ENCODE assay signal across 8 mouse cellular contexts in the genomic region with DNA sequence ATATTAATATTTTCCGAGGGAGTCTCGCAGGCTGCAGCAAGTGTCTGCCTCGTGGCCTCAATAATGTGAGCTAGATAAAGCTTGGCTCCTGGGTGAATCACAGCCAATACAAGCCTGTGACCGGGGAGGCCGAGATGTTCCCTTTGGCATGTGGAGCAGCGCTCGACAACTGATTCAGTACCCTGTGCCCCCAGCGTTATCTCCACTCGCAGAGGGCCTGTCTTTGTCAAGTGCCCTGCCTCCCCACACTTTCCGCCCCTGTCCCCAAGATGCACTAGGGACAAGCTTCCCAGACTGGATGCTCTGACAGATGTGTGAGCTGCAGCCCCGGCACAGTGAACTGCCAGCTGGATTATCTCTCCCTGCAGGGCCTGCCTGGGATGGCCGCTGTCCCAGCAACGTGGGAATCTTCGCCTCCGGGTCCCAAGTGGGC.
A peak's percentile ranks its signal among the peaks of the same experiment; 100 is the strongest.
DNase-seq lines count a peak whose midpoint lies in the region; ATAC-seq and TF ChIP-seq lines count a peak whose summit lies in the region.

No protein-coding gene starts in this region.

- 0 out of 2 replicates have a peak overlapping the region, but pooled peaks have one; percentile 34 for H3K9ac ChIP-seq in heart, embryonic 11.5 days (ENCODE audit: low read depth, low read length)
- H3K9ac ChIP-seq in liver, embryonic 13.5 days: peak overlapping the region; percentile 37; the same call in 1 of the 2 replicates
- peak overlapping the region; percentile 12; the same call in 1 of the 2 replicates for H3K9ac ChIP-seq in neural tube, embryonic 14.5 days (replicated peaks; ENCODE audit: low read depth, low read length)

- peaks cover 47% of the 10 kb centered on the region for H3K4me1 ChIP-seq in heart, embryonic 11.5 days (ENCODE audit: control insufficient read depth, insufficient read depth, low read length)
- H3K4me1 ChIP-seq in liver, embryonic 13.5 days (replicated peaks): peaks cover 69% of the 10 kb centered on the region
- peaks cover 43% of the 10 kb centered on the region for H3K4me1 ChIP-seq in neural tube, embryonic 14.5 days (ENCODE audit: control insufficient read depth, insufficient read depth, low read length)
- peaks cover 20% of the 10 kb centered on the region for H3K4me1 ChIP-seq in thymus, adult 2 months (replicated peaks; ENCODE audit: control insufficient read depth, insufficient read depth, low read length)

- TF ChIP-seq POLR2A in thymus, adult 2 months (IDR thresholded peaks at IDR 0.05; ENCODE audit: control insufficient read depth, extremely low read depth, insufficient read depth, low read length, poor library complexity): no peak

- no peaks in the 10 kb centered on the region for H3K9me3 ChIP-seq in heart, embryonic 11.5 days (replicated peaks; ENCODE audit: control insufficient read depth, low read length)
- no peaks in the 10 kb centered on the region for H3K9me3 ChIP-seq in liver, embryonic 13.5 days (replicated peaks)
- no peaks in the 10 kb centered on the region for H3K9me3 ChIP-seq in neural tube, embryonic 14.5 days (ENCODE audit: control insufficient read depth, low read length)

- peak overlapping the region; percentile 67 for H3K27ac ChIP-seq in heart, embryonic 11.5 days (ENCODE audit: low read depth, low read length)
- 0 out of 2 replicates have a peak overlapping the region, but pooled peaks have one; percentile 3 for H3K27ac ChIP-seq in liver, embryonic 13.5 days
- H3K27ac ChIP-seq in neural tube, embryonic 14.5 days (ENCODE audit: low read depth, low read length): 0 out of 2 replicates have a peak overlapping the region, but pooled peaks have one; percentile 39
- no peak overlapping the region for H3K27ac ChIP-seq in thymus, adult 2 months (ENCODE audit: control insufficient read depth, insufficient read depth, low read length)

- peak; percentile 80 for DNase-seq in kidney, postnatal 10 days
- DNase-seq in kidney, adult 9 months: no peak
- peak; percentile 57 for DNase-seq in liver, embryonic 13.5 days
- no peak for DNase-seq in spleen, adult 12 weeks (ENCODE audit: low spot score)
- DNase-seq in thymus, adult 2 months: no peak
- DNase-seq in cerebellum, adult 11-12 months: no peak

- WGBS in heart, embryonic 11.5 days (ENCODE audit: insufficient replicate concordance): 6% methylated on average over 15 of the region's 15 CpGs
- 14% methylated on average over 15 of the region's 15 CpGs for WGBS in liver, embryonic 13.5 days (ENCODE audit: insufficient replicate concordance)
- 14% methylated on average over 15 of the region's 15 CpGs for WGBS in neural tube, embryonic 14.5 days
- WGBS in thymus, adult 2 months: 93% methylated on average over 15 of the region's 15 CpGs

- H3K4me2 ChIP-seq in heart, embryonic 11.5 days: peak overlapping the region; percentile 54
- peak overlapping the region; percentile 40 for H3K4me2 ChIP-seq in liver, embryonic 13.5 days
- no peak overlapping the region for H3K4me2 ChIP-seq in neural tube, embryonic 14.5 days (ENCODE audit: low read depth, low read length)

- ATAC-seq in heart, embryonic 11.5 days (replicated peaks; ENCODE audit: insufficient number of reproducible peaks, low FRiP score, low TSS enrichment): no peak; the same call in 1 of the 2 replicates
- peak; percentile 39 for ATAC-seq in liver, embryonic 13.5 days (ENCODE audit: low read depth)
- no peak for ATAC-seq in neural tube, embryonic 14.5 days (ENCODE audit: low read depth)

- H3K4me3 ChIP-seq in heart, embryonic 11.5 days (ENCODE audit: low read depth, low read length): no peak overlapping the region
- no peak overlapping the region for H3K4me3 ChIP-seq in liver, embryonic 13.5 days (replicated peaks)
- no peak overlapping the region for H3K4me3 ChIP-seq in neural tube, embryonic 14.5 days (ENCODE audit: low read depth, low read length)
- no peak overlapping the region for H3K4me3 ChIP-seq in thymus, adult 2 months (ENCODE audit: control insufficient read depth, insufficient read depth, low read length)

- H3K36me3 ChIP-seq in heart, embryonic 11.5 days (ENCODE audit: control insufficient read depth, insufficient read depth, low read length): no peaks in the 10 kb centered on the region
- H3K36me3 ChIP-seq in liver, embryonic 13.5 days: no peaks in the 10 kb centered on the region
- no peaks in the 10 kb centered on the region for H3K36me3 ChIP-seq in neural tube, embryonic 14.5 days (ENCODE audit: control insufficient read depth, insufficient read depth, low read length)
- H3K36me3 ChIP-seq in thymus, adult 2 months (ENCODE audit: control insufficient read depth, insufficient read depth, low read length): no peaks in the 10 kb centered on the region

- TF ChIP-seq CTCF in thymus, adult 2 months (IDR thresholded peaks at IDR 0.05; ENCODE audit: borderline replicate concordance, control insufficient read depth, extremely low read depth, insufficient read depth, low read length, poor library complexity): no peak

- H3K27me3 ChIP-seq in heart, embryonic 11.5 days (ENCODE audit: control insufficient read depth, insufficient read depth, low read length): 0 out of 2 replicates have a peak, but pooled peaks cover under 1% of the 10 kb centered on the region
- peaks cover 68% of the 10 kb centered on the region for H3K27me3 ChIP-seq in liver, embryonic 13.5 days
- H3K27me3 ChIP-seq in neural tube, embryonic 14.5 days (ENCODE audit: control insufficient read depth, insufficient read depth, low read length): no peaks in the 10 kb centered on the region
- H3K27me3 ChIP-seq in thymus, adult 2 months (ENCODE audit: control insufficient read depth, insufficient read depth, low read length): no peaks in the 10 kb centered on the region

Comparison
In these comparisons a context has a peak if more than half of its experiments do, and no peak if none do; other contexts are left out.
1. DNase-seq: peak in kidney, postnatal 10 days (single experiment) and liver, embryonic 13.5 days (single experiment); none in kidney, adult 9 months (single experiment), spleen, adult 12 weeks (single experiment), thymus, adult 2 months (single experiment) and cerebellum, adult 11-12 months (single experiment).
2. Peak in every context shown above with its lines, with median percentiles within 50 percentile points of each other: H3K9ac ChIP-seq.